Mouse (Mus musculus): Measurements from ENCODE around the gene Lpin3. TPM values are rescaled to one million over a fixed set of nuclear protein-coding genes. Genes with fewer than 3 reads are reported as not detected.

Gene Lpin3
- polyA plus RNA-seq, 1 experiment from 2014 or later, result 1.2 TPM

DNA sequence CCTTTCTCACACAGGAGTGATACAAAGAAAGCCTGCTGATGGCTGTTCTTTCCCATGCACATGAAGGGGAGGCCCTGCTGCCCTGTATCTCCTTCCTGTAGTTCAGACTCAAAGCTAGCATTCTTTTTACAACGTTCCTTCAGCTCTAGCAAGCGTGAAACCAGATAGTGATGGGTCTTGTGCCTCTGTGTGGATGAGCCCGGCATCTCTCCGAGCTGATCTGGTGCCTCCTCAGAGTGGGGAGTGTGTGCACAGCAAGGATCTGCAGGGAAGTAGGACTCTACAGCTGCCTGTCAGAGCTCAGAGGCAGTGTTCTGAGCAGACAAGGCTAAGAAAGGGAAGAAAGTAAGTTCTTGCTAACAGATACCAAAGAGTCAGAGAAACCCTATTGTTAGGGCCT, 71.1 kb downstream of the Lpin3 start:
- ATAC-seq (no peak), DNase-seq (no peak)
- Histone ChIP-seq H3K9ac (replicated peaks) (no peak overlapping the region), H3K9me3 (ENCODE audit: low read length) (no peaks in the 10 kb centered on the region), H3K27me3 (ENCODE audit: insufficient read depth, low read length) (no peaks in the 10 kb centered on the region), H3K36me3 (replicated peaks; ENCODE audit: insufficient read depth, low read length) (peaks cover 31% of the 10 kb centered on the region), H3K4me2 (ENCODE audit: low read depth, low read length) (no peak overlapping the region), H3K27ac (ENCODE audit: low read depth) (no peak overlapping the region), H3K4me1 (ENCODE audit: insufficient read depth) (no peaks in the 10 kb centered on the region), H3K4me3 (ENCODE audit: low read depth, low read length) (no peak overlapping the region)
- 77% methylated on average over 4 of the region's 4 CpGs for WGBS (ENCODE audit: insufficient replicate concordance)
- TF ChIP-seq EP300 (IDR thresholded peaks at IDR 0.05; ENCODE audit: low read depth) (no peak), CTCF (IDR thresholded peaks at IDR 0.05; ENCODE audit: low read depth) (no peak)

DNA sequence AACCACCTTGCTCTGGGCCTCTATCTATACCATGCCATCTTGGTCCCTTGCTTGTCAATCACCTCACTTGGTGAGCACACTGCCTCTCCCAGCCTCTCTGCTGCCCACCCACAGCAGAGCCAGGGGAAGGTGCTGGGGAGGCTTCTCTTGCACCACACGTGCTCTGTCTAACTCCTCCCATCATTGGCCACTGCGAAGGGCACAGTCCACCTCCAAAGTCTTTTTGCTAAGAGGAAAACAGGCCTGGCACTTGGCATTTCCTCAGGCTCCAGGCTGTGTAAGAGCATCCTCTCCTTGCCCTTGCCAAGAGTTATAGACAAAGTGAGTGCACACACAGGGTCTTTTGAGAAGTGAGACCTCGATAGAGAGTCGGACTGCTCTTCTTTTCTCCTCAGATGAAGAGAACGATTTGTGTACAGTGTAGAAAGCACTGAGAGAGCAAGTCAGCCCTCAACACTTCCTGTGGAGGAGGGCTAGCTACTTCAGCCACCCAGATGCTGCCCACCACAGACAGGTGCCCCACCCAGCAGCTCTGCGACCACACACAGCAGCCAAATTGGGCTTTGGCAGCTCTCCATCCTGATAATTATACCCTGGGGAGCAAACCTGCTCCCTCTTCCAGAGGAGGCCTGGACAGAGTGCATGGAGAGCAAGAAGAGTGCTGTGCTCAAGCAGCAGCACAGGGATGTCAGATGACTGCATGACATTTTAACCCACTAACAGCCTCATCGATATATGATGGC, 72.8 kb downstream of the Lpin3 start:
- no peaks in the 10 kb centered on the region for H3K27me3 ChIP-seq (ENCODE audit: insufficient read depth, low read length)
- ATAC-seq (no peak), DNase-seq (no peak)
- no peak overlapping the region for H3K9ac ChIP-seq (replicated peaks)
- no peaks in the 10 kb centered on the region for H3K4me1 ChIP-seq (ENCODE audit: insufficient read depth)
- TF ChIP-seq CTCF (IDR thresholded peaks at IDR 0.05; ENCODE audit: low read depth) (no peak), EP300 (IDR thresholded peaks at IDR 0.05; ENCODE audit: low read depth) (no peak)
- H3K9me3 ChIP-seq (ENCODE audit: low read length), result no peaks in the 10 kb centered on the region
- no peak overlapping the region for H3K4me2 ChIP-seq (ENCODE audit: low read depth, low read length)
- H3K36me3 ChIP-seq (replicated peaks; ENCODE audit: insufficient read depth, low read length), result peaks cover 32% of the 10 kb centered on the region
- no peak overlapping the region for H3K4me3 ChIP-seq (ENCODE audit: low read depth, low read length)
- no peak overlapping the region for H3K27ac ChIP-seq (ENCODE audit: low read depth)
- WGBS (ENCODE audit: insufficient replicate concordance), result 70% methylated on average over 7 of the region's 7 CpGs

DNA sequence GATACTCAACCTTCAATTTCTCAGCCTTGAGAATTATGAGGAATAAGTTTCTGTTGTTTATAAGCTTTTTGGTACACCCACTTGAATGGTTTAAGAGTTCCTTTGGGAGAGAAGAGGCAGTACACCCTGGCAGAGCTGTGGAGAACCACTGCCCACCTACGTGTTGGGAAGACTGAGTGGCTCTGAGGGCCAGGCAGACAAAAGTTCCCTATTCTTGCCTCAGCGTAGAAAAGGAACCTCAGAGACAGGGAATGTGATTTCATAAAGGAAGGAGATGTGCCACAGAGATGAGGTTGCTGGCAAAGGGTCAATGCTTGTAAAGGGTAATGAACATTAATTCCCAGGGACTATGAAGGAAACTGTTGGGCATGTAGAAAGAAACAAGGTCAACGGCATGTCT, 74.1 kb downstream of the Lpin3 start:
- H3K27ac ChIP-seq (ENCODE audit: low read depth), result no peak overlapping the region

DNA sequence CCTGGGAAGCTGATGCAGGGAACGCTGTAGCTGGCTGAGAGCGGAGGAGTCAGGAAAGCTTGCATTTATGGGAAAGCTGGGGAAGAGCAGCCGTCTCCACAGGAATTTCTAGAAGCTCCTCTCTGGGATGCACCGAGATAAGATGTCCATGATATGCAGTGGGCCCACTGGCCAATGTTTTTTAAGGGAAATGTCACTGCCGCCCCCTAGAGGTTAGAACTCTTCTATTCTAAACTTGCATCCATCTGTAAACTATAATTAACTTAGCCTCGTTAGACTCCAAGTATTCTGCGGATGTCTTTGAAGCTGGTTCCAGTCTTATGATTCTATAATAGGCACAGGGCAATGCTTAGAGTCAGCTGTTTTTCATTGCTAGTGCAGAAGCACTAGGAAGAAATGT, 74.9 kb downstream of the Lpin3 start:
- TF ChIP-seq EP300 (IDR thresholded peaks at IDR 0.05; ENCODE audit: low read depth) (no peak), CTCF (IDR thresholded peaks at IDR 0.05; ENCODE audit: low read depth) (peak; percentile 29; the same call in 1 of the 2 replicates)
- H3K27ac ChIP-seq (ENCODE audit: low read depth), result no peak overlapping the region
- no peak overlapping the region for H3K4me3 ChIP-seq (ENCODE audit: low read depth, low read length)
- H3K27me3 ChIP-seq (ENCODE audit: insufficient read depth, low read length), result no peaks in the 10 kb centered on the region
- H3K4me2 ChIP-seq (ENCODE audit: low read depth, low read length), result no peak overlapping the region
- peaks cover 32% of the 10 kb centered on the region for H3K36me3 ChIP-seq (replicated peaks; ENCODE audit: insufficient read depth, low read length)
- H3K9ac ChIP-seq (replicated peaks), result no peak overlapping the region
- no peaks in the 10 kb centered on the region for H3K4me1 ChIP-seq (ENCODE audit: insufficient read depth)
- DNase-seq (no peak), ATAC-seq (no peak)
- WGBS (ENCODE audit: insufficient replicate concordance), result 76% methylated on average over 7 of the region's 7 CpGs
- no peaks in the 10 kb centered on the region for H3K9me3 ChIP-seq (ENCODE audit: low read length)

More for the DNA sequence above, 74.1 kb downstream of the Lpin3 start:
- Histone ChIP-seq H3K4me1 (ENCODE audit: insufficient read depth) (no peaks in the 10 kb centered on the region), H3K4me3 (ENCODE audit: low read depth, low read length) (no peak overlapping the region), H3K4me2 (ENCODE audit: low read depth, low read length) (no peak overlapping the region), H3K9ac (replicated peaks) (no peak overlapping the region), H3K9me3 (ENCODE audit: low read length) (no peaks in the 10 kb centered on the region), H3K27me3 (ENCODE audit: insufficient read depth, low read length) (no peaks in the 10 kb centered on the region), H3K36me3 (replicated peaks; ENCODE audit: insufficient read depth, low read length) (peaks cover 26% of the 10 kb centered on the region)
- ATAC-seq (no peak), DNase-seq (no peak)
- TF ChIP-seq CTCF (IDR thresholded peaks at IDR 0.05; ENCODE audit: low read depth) (no peak), EP300 (IDR thresholded peaks at IDR 0.05; ENCODE audit: low read depth) (no peak)
- 87% methylated on average over 3 of the region's 3 CpGs for WGBS (ENCODE audit: insufficient replicate concordance)

Other genes starting within 250 kb of the Lpin3 start
- 30.1 and 30.5 TPM in 2 replicates for gene Top1, start 234.8 kb upstream of the Lpin3 start, polyA plus RNA-seq (2015; fragmentation: Nextera tagmentation; extraction: Ambion mirVana)
- 5.0 and 6.6 TPM in 2 replicates for gene Plcg1, start 149.4 kb upstream of the Lpin3 start, polyA plus RNA-seq (2015; fragmentation: Nextera tagmentation; extraction: Ambion mirVana)
- gene Zhx3, start 7.7 kb upstream of the Lpin3 start, polyA plus RNA-seq (2015; fragmentation: Nextera tagmentation; extraction: Ambion mirVana), result 4.1 and 6.0 TPM in 2 replicates
- 0.07 TPM in 1 of 2 replicates, not detected in the other for gene Emilin3, start 31.7 kb downstream of the Lpin3 start, polyA plus RNA-seq (2015; fragmentation: Nextera tagmentation; extraction: Ambion mirVana)
- 4.0 and 4.6 TPM in 2 replicates for gene Chd6, start 228.4 kb downstream of the Lpin3 start, polyA plus RNA-seq (2015; fragmentation: Nextera tagmentation; extraction: Ambion mirVana)

Data from liver, postnatal 0 days (tissue).